Mouse (Mus musculus) cerebellum, postnatal 14 days (tissue): ENCODE data around the gene Eapp.

Experiments used
- DNase-seq, 2 experiments: peaks; one replicate each; pipeline ENCODE4 v3.0.0; 2021; ENCODE audit warnings: mixed read lengths in 2 of 2

The Eapp gene

DNA sequence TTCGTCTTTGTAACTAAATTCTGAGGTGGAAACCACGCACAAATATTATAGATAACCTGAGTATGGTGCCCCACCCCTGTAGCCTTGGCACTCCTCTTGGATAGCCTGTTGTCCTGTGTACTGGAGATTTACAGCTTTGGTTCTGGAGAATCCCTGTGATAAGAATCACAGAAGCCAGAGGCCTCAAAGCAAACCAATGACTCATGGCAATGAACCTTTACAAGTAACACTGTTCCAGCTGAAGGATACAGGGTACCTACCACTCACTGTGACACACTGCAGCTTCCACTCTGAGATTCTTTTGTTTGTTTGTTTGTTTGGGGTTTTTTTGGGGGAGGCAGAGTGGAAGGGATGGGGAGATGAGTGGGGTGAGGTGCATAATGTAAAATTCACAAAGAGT, 73.8 kb downstream of the Eapp start:
- no peak for DNase-seq
